Mouse (Mus musculus) limb, embryonic 11.5 days (tissue): ENCODE results near the gene Actl6b. TPM values are rescaled to one million over a fixed set of nuclear protein-coding genes. Genes with fewer than 3 reads are reported as not detected.
A peak's percentile ranks its signal among the peaks of the same experiment; 100 is the strongest.
"Not testable (repeated sequence)": the region's sequence is repeated elsewhere in the genome, so short reads cannot be mapped to it uniquely, and the experiment has no call there.

ENCODE experiments used
- ATAC-seq: fragments of 200-750 bp; cut with Nextera tagmentation; 2 replicates; pipeline ENCODE4 v1.8.0; 2017; ENCODE audit warnings: low read depth; ENCODE audit not compliant: insufficient number of reproducible peaks, low FRiP score, low TSS enrichment
- DNase-seq: peaks from one replicate; pipeline ENCODE4 v3.0.0-alpha.2; 2015; ENCODE audit warnings: low spot score
- H3K27ac ChIP-seq: fragments of 300-500 bp; sonication (generic); replicated peaks from 2 replicates; pipeline ENCODE4 v1.5.1; 2014; ENCODE audit warnings: low read depth, mild to moderate bottlenecking, low read length
- H3K27me3 ChIP-seq: fragments of 300-500 bp; sonication (generic); 2 replicates; pipeline ENCODE4 v1.6.1; 2014; ENCODE audit warnings: mild to moderate bottlenecking, low read length, mixed read lengths; ENCODE audit not compliant: control insufficient read depth, insufficient read depth
- H3K36me3 ChIP-seq: fragments of 300-500 bp; sonication (generic); 2 replicates; pipeline ENCODE4 v1.6.1; 2014; ENCODE audit warnings: mild to moderate bottlenecking, low read length, moderate library complexity, mixed read lengths; ENCODE audit not compliant: control insufficient read depth, insufficient read depth
- H3K4me1 ChIP-seq: fragments of 300-500 bp; sonication (generic); 2 replicates; pipeline ENCODE4 v1.6.1; 2014; ENCODE audit warnings: low read length, mixed read lengths; ENCODE audit not compliant: control insufficient read depth, insufficient read depth
- H3K4me2 ChIP-seq: fragments of 300-500 bp; sonication (generic); 2 replicates; pipeline ENCODE4 v1.6.1; 2014; ENCODE audit warnings: low read depth, mild to moderate bottlenecking, moderate library complexity; ENCODE audit not compliant: severe bottlenecking
- H3K4me3 ChIP-seq: fragments of 300-500 bp; sonication (generic); 2 replicates; pipeline ENCODE4 v1.5.1; 2014; ENCODE audit warnings: low read depth, low read length
- H3K9ac ChIP-seq: fragments of 300-500 bp; sonication (generic); 2 replicates; pipeline ENCODE4 v1.6.1; 2014; ENCODE audit warnings: mild to moderate bottlenecking, low read length
- H3K9me3 ChIP-seq: fragments of 300-500 bp; sonication (generic); 2 replicates; pipeline ENCODE4 v1.6.1; 2016; ENCODE audit warnings: low read length; ENCODE audit not compliant: control insufficient read depth
- WGBS: fragments of 180-500 bp; shearing (Covaris S2); extraction: QIAGEN DNeasy Blood & Tissue Kit; methylation state at CpG from one replicate; pipeline ENCODE4 v1.1.7; 2014; 5-methylcytosine and 5-hydroxymethylcytosine counted together
- polyA plus RNA-seq: library from polyadenylated mRNA; unstranded; fragments of >200 nt; fragmentation: Nextera tagmentation; extraction: Ambion mirVana; gene quantifications from 2 replicates; pipeline ENCODE4 v1.2.1, GENCODE M21; 2014

Gene Actl6b
- polyA plus RNA-seq, 1 experiment from 2014 or later, result not detected

DNA sequence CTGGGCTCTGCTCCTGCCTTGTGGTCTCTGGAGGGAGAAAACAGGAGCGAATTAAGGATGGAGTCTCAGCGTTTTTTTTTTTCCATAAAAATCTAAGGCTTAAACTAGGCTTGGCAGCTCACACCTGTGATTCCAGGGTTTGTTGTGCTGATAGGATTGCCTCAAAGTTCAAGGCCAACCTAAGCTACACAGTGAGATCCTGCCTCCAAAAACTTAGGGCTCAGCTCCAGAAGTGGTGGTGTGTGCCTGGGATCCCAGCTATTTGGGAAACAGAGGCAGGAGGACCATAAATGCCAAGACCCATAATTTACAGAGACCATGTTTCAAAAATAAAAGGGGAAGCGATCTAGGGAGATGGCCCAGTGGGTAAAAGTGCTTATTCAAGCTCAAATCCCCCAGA is 56.0 kb downstream of the Actl6b start:
- H3K9ac ChIP-seq, result peak overlapping the region; percentile 50; the same call in 1 of the 2 replicates
- ATAC-seq, result no peak

GRCm38 (mm10) chr5:137610056-137610455 is 56.7 kb downstream of the Actl6b start:
- Histone ChIP-seq H3K36me3 (peaks cover 6% of the 10 kb centered on the region; the same call in 1 of the 2 replicates), H3K9me3 (no peaks in the 10 kb centered on the region), H3K9ac (peak overlapping the region; percentile 49; the same call in 1 of the 2 replicates), H3K4me2 (peak overlapping the region; percentile 57), H3K4me3 (peak overlapping the region; percentile 30), H3K27me3 (no peaks in the 10 kb centered on the region), H3K4me1 (peaks cover 50% of the 10 kb centered on the region), H3K27ac (peak overlapping the region; percentile 97)
- 39% methylated on average over 4 of the region's 4 CpGs for WGBS
- no peak for ATAC-seq
- no peak for DNase-seq

More for the DNA sequence above, 56.0 kb downstream of the Actl6b start:
- no peaks in the 10 kb centered on the region for H3K9me3 ChIP-seq
- H3K27ac ChIP-seq, result peak overlapping the region; percentile 30; the same call in 1 of the 2 replicates
- H3K4me1 ChIP-seq, result peaks cover 50% of the 10 kb centered on the region
- DNase-seq, result no peak
- WGBS, result 42% methylated on average over 3 of the region's 3 CpGs
- peaks cover 6% of the 10 kb centered on the region; the same call in 1 of the 2 replicates for H3K36me3 ChIP-seq
- no peaks in the 10 kb centered on the region for H3K27me3 ChIP-seq
- H3K4me2 ChIP-seq, result peak overlapping the region; percentile 57
- peak overlapping the region; percentile 30; the same call in 1 of the 2 replicates for H3K4me3 ChIP-seq

- ATAC-seq (peak; percentile 86), DNase-seq (peak; percentile 97)
- H3K27ac ChIP-seq, result peak overlapping the region; percentile 97
- under 1% methylated on average over 12 of the region's 12 CpGs for whole genome bisulfite sequencing
- H3K9me3 ChIP-seq, result no peaks in the 10 kb centered on the region
- peaks cover 3% of the 10 kb centered on the region; the same call in 1 of the 2 replicates for H3K36me3 ChIP-seq
- peak overlapping the region; percentile 57 for H3K4me2 ChIP-seq
- H3K4me3 ChIP-seq, result peak overlapping the region; percentile 30
- peak overlapping the region; percentile 49 for H3K9ac ChIP-seq
- H3K27me3 ChIP-seq, result no peaks in the 10 kb centered on the region
- peaks cover 50% of the 10 kb centered on the region for H3K4me1 ChIP-seq
These were observed 57.4 kb downstream of the Actl6b start for GRCm38 (mm10) chr5:137610548-137611244.

- Histone ChIP-seq H3K9ac (peak overlapping the region; percentile 49), H3K4me3 (peak overlapping the region; percentile 30), H3K4me1 (peaks cover 50% of the 10 kb centered on the region), H3K27ac (peak overlapping the region; percentile 97), H3K36me3 (peaks cover 3% of the 10 kb centered on the region; the same call in 1 of the 2 replicates), H3K9me3 (no peaks in the 10 kb centered on the region), H3K27me3 (no peaks in the 10 kb centered on the region), H3K4me2 (peak overlapping the region; percentile 57)
- 0% methylated on average over 6 of the region's 6 CpGs for WGBS
- DNase-seq (peak; percentile 92), ATAC-seq (peak; percentile 28)
These were observed 57.9 kb downstream of the Actl6b start for GRCm38 (mm10) chr5:137611245-137611602.

GRCm38 (mm10) chr5:137613076-137613475 is 59.8 kb downstream of the Actl6b start:
- H3K9me3 ChIP-seq, result no peaks in the 10 kb centered on the region
- WGBS, result 72% methylated on average over 5 of the region's 5 CpGs
- peaks cover 46% of the 10 kb centered on the region for H3K4me1 ChIP-seq
- DNase-seq (no peak), ATAC-seq (no peak)
- H3K27ac ChIP-seq, result peak overlapping the region; percentile 97; the same call in 1 of the 2 replicates
- peak overlapping the region; percentile 41 for H3K9ac ChIP-seq
- no peaks in the 10 kb centered on the region for H3K27me3 ChIP-seq
- no peak overlapping the region for H3K4me2 ChIP-seq
- no peak overlapping the region for H3K4me3 ChIP-seq
- no peaks in the 10 kb centered on the region for H3K36me3 ChIP-seq

- no peak for DNase-seq
- H3K4me2 ChIP-seq, result no peak within 1 kb of the TSS
- ATAC-seq, result no peak
- H3K27me3 ChIP-seq, result no peaks in the 10 kb centered on the region
- peak within 1 kb of the TSS; percentile 97; the same call in 1 of the 2 replicates for H3K27ac ChIP-seq
- 46% methylated on average over 11 of the region's 11 CpGs for WGBS
- no peaks in the 10 kb centered on the region for H3K36me3 ChIP-seq
- H3K4me3 ChIP-seq, result no peak within 1 kb of the TSS
- H3K4me1 ChIP-seq, result peaks cover 42% of the 10 kb centered on the region
- H3K9me3 ChIP-seq, result no peaks in the 10 kb centered on the region
- peak within 1 kb of the TSS; percentile 41 for H3K9ac ChIP-seq
These were observed 60.2 kb downstream of the Actl6b start, which contains the start of gene Pcolce for GRCm38 (mm10) chr5:137613550-137613949. Gene Pcolce, minus strand, starts transcription at chr5:137613784.

GRCm38 (mm10) chr5:137614921-137615320 is 61.6 kb downstream of the Actl6b start:
- H3K36me3 ChIP-seq, H3K27me3 ChIP-seq, H3K4me2 ChIP-seq, DNase-seq, ATAC-seq, H3K9me3 ChIP-seq, H3K4me3 ChIP-seq, H3K27ac ChIP-seq, H3K9ac ChIP-seq: not testable (repeated sequence)
- peaks cover 28% of the 10 kb centered on the region for H3K4me1 ChIP-seq
- WGBS, result 91% methylated on average over 2 of the region's 2 CpGs

- ATAC-seq, result no peak
- Histone ChIP-seq H3K4me2 (no peak overlapping the region), H3K27ac (no peak overlapping the region), H3K36me3 (no peaks in the 10 kb centered on the region), H3K4me3 (no peak overlapping the region), H3K4me1 (peaks cover 28% of the 10 kb centered on the region), H3K9me3 (no peaks in the 10 kb centered on the region), H3K9ac (no peak overlapping the region), H3K27me3 (no peaks in the 10 kb centered on the region)
- no peak for DNase-seq
- WGBS, result 92% methylated on average over 7 of the region's 7 CpGs
These were observed 62.0 kb downstream of the Actl6b start for GRCm38 (mm10) chr5:137615347-137615746.
